Mouse (Mus musculus) lung, postnatal 25 days (tissue): ENCODE measurements around the gene Txlng.

Experiments
- DNase-seq: peaks from one replicate; pipeline ENCODE4 v3.0.0; 2022; ENCODE audit warnings: low spot score

Gene Txlng

DNA sequence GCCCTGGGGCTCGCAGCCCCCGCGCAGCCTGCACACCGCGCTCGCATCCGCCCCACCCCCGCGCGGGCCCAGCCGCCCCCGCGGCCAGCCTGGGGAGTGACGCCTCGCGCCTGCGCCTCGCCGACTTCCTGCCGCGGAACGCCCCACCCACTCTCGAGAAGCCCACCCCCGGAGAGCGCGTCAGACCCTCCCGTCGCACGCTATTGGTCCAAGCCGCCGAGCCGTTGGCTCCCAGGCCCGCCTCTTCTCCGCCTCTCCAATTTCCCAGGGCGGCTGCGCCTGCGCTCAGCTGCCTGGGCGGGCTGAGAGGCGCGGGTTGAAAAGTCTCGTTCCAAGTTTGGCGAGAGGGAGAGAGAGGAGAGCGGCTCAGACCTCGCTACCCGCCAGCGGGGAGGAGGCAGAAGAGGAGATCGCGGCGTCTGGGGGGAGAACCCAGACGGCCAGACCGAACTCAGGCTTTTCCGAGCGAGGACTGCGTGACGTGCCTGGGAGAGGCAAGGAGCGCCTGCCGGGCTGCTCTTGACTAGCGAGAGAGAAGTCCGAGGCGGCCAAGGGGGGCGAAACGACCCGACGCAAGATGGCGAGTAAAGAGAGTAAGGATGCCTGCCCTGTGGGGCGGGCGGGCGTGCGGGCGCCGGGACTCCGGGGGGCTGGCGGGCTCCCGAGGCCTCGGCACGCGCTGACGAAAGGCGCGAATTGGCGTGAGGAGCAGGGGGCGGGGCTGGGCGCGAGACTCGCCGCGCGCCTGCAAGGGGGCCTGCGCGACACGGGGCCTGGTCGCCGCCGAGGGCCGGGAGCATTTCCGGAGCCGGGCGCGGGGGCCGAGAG, 68.9 kb downstream of the Txlng start, which contains the start of gene Rbbp7:
TSS of gene Rbbp7 (plus strand) at position 288 of the 828 bp plus-strand sequence.
- peak; percentile 90 for DNase-seq

DNA sequence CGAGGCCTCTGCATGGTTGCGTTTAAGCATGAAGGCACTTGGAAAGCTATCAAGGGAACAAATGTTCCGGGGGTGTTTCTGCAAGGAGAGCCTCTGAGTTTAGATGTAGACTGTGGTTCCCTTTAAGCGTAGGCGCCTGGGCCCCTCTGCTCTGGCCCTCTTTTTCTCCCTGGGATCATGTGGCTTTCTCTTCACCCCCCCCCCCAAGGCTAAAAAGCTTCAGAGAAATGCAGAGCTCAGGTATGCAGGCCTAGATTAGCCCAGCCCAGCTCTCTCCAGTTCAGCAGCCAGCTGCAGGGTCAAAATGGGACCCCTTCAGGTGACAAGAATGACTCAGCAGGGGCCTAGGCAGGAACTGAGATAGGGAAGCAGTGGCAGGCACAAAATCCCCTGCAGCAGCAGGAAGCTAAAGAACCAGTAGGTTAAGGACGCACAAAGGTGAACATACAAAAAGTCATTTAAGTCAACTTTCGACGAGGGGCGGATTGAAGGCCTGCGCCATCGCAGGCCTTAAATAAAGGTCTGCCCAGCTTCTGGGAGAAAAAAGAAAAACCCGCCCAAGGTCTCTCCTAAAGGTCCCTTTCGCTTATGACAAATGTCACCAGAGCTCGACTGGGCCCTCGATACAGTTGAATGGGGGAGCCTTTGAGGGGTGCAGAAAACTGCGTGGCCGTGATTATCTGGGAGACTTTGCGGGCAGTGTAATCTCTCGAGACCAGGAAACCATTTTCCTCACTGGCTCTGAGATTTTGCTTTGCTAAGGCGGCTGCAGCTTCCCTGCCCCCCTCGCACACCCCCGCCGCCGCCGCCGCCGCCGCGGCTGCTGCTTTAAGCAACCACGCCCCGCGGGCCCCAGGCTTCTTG, 69.8 kb downstream of the Txlng start:
- no peak for DNase-seq

DNA sequence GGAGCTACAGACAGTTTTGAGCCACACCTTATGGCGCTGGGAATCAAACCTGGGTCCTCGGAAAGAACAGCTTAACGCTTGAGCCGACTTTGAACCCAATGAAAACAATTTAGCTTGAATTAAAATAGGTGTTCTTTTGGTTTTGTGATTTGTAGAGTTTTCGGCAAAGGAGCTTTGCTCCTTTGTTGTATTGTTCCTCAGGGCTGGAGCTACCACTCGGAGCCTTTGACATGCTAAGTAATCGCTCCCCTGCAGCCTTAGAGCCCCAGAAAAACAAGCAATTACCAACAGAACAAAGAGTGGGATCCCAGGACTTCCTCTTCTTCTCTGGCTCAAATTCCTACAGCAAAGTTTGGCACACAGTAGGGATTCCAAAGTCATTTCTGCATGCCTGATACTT, 73.2 kb downstream of the Txlng start:
- no peak for DNase-seq

DNA sequence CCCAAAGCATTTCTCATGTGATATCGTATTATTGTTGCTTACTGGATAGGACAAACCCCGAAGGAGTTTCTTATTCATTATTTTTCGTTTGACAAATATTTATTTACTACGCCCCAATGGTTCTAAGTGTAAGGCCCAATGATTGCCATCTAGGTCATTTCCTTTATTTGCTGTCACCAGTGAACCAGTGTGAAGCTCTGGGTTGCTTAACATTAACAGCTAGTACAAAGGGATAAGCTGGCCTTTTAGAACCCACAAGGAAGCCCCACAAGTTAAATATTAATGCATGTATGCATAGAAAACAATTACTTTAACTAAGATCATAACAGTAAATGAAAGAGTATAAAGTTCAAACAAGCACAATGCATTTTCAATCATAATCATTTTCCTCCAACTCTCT, 74.9 kb downstream of the Txlng start:
- DNase-seq = no peak

DNA sequence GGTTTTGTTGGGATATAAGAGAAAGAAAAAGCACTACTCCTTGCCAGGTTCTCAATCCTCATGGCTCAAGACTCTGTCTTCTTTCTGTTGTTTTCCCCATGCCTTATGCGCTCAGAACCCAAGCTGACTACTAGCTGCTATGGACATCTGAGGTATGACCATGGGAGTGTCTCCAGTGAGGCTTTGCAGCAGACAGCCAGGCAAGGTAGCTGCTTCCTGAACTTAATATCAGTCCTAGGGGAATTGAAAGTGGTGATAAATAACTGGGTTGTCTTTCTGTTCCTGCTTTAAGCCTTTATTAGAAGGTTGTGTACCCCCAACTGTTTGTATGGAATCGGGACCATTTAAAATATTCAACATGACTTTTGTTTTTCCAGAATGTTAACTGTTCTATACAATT, 76.8 kb downstream of the Txlng start:
- no peak for DNase-seq

DNA sequence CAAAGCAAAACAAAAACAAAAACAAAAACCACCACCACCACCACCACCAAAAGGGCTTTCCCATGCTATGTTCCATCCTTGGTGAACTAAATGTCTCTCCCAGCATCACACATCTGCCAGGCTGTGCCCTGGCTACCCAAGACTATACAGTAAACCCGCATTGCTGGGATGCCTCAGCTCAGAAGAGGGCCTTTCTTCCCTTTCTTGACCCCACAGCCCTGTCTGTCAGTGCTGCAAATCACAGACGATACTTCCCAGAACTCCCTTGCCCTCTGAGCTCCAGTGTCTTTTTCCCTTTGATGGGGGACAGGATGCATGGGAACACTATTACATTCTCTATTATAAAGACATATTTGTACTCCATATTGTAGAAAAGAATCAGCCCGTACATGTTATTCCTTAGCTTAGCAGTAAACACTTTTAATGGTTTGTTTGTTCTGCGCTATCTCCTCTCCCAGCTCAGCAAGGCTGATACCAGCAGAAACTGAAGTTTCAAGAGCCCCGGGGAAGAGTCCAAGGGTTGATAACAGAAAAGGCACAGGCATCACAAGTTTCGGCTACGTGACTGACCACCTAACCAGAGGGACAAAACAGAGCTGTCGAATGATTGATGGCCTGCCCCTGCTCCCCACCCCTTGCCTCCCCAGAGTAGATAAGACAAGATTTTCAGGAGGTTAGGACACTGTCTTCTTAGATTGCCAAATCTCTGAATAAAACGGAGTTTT, 80.4 kb downstream of the Txlng start:
- DNase-seq = no peak

DNA sequence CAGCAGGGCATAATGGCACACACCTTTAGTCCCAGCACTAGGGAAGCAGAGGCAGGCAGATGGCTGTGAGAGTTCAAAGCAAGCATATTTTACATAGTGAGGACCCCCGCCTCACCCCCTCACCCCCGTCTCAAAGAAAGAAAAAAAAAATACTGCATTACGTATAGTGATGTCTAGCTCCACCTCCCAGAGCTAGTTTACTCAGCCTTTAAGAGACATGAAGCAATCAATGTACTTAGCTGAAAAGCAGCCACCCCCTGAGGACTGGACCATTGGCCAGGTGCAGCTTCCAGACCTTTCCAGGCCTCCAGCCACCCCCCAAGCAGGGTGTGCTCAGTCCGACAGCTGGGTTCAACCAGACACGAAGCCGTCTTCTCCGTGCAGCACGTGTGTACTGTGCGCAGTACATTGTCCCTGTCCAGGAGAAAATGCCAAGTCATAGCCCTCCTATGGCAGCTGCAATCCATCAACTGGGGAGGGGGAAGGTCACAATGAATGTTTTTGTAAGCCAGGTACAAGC, 93.1 kb downstream of the Txlng start:
- peak; percentile 45 for DNase-seq

DNA sequence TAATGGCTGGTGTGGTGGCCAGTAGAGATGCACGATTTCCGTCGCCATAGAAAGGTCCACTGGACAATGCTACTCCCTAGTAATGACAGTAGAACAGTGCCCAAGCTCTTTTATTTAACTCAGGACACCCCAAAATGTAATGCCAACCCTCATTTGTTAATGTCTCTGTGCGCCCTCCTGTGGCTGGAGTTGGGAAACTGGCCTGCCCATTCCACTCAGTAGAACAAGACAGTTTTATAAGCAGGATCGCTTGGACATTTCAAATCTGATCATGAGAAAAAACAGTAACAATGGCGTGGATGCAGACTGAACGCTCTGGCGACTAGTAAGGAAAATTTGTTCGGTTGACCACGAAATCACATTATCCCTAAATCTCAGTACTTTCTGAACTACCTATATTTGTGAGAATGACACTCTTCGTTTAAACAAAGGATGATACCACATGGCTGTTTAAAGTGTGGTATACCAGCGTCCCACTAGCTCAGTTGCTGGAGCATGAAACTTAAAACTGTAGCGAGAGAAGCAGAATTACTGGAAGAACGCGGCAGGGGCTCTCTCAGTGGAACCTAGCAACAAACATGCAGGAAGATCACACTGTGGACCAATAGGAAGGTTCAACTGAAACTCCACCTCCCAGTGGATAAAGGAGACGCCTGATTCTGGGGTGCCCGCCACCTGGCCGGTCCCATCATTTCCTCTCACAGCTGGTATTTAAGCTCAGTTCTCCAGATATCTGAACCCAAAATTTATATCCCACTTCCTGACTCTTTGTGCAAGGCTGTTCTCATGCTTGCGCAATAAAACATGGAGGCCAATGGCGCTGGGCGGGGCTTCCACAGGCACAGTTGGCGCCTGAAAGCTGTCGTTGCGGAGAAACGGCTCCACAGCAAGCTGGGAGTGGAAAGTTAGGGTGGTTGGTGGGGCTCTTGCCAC, 94.0 kb downstream of the Txlng start:
- peak; percentile 48 for DNase-seq

DNA sequence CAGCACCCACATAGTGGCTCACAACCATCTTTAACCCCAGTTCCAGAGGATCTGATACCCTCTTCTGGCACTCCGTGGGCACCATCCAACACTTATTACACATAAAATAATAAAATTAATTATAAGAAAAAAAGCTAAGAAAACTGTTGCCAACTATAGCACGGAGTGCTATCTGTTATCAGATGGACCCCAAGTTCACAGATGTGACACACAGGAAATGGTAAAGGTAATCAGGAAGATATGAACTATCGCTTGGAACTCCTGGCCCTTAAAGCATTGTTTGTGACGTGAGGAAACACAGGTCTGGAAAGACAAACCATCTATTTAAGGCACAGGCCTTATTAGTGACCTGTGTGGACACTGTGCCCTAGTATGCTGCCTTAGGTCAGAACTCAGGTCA, 99.2 kb downstream of the Txlng start:
- DNase-seq = no peak
